Mouse (Mus musculus): ENCODE measurements around the gene Mturn.

Mturn gene

DNA sequence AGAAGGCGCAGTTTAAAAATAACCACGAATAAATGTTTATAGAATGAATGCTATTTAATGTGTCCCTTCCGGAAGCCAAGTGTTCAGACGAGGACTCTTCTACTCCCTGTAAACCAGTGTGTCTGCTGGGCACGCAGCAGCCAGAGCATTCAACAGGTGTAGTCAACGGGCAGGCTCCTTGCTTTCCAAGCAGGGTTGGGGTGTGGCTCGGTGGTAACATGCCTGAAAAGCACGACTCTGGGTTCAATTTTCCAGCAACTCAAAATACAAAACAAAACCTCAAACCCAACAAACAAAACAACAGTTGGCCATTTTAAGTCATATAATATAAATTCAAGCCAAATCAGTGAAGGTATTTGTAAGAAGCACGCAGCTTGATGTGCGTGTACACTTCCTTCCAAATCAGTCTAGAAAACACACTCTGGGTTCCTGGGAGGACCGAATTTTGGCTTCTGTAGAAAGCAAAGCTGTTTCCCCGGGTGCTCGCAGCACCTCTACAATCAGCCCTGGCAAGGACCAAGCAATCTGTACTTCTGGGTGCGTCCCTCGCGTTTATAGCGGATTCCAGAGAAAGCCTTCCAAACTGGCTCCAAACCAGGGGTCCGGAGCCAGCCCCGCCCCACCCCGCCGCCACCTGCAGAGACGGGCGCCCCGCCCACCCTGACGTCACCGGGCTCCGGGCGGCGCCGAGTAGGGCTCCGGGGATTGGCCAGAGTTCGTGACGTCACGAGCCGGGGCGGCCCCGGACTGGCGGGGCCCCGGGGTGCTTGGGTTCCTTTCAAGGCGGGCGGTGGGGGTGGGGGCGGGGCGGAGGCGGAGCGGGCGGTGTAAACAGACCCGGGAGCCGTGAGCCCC is at the start of gene Mturn:
TSS of gene Mturn (plus strand) at position 734 of the 855 bp plus-strand sequence.
- peak; percentile 96 to 98 for DNase-seq

GRCm38 (mm10) chr6:54639877-54640276 is 41.5 kb upstream of the Mturn start:
- DNase-seq: no peak

DNA sequence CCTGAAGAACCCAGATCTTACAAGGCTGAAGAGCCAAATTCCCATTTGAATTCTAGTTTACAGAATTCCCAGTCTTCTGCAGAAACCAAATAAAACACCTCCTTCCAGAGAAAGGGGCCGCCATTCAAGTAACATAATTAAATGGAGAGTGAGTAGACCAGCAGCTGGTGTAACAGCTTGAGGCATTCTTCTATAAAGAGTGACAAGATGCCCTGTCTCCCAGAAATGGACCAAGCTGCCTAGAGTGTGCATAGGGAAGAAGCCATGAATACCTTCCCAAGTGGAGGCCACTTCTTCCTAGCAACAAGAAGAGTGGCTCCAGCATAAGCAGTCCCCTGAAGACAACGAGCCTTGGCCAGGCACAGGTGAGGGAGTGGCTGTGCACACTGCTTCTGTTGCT is 39.5 kb upstream of the Mturn start:
- no peak for DNase-seq

- DNase-seq: no peak
Observed at GRCm38 (mm10) chr6:54643181-54643580, 38.2 kb upstream of the Mturn start.

DNA sequence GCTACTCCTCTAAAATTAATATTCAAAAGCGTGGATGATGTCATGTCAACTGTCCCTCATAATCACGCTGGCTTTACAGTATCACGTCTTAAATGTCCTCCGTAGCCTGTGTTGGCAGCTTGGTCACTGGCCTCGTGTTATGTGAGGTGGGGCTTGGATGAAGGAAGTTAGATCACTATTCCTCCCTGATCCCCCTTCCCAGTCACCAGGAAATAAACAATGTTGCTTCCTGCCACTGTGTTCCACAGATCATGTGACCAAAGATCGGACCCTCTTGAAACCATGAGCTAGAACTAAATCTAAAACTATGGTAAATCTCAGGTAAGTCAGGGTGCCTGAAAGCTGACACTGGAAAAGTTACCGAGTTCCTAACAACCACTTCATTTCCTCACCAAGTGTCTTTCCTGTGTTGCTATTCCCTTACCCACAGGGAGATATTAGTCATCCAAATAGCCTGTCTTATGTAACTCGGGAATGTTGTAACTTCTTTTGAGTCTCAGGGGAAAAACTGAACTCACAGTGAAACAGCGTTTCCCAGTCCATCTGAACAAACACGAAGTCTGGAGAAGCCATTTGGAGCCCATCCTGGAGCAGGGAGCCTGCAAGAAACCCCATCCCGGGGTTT is 25.8 kb upstream of the Mturn start:
- no peak for DNase-seq

DNA sequence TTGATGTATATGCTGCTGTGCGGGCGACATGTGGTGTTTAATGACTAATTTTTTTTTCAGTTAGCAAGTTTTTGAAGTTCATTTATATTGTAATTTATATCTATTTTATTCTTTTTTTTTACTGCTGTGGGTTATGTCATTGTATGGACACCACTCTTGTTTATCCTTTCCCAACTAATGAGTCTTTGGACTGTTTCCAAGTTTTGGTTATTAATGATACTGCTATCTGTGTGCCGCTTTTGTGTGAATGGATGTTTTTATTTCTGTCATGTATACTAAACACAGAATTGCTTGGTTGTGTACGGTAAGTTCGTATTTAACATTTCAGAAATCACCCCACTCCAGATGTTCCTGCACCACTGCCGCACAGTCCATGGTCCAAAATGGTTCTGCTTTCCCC is 23.6 kb upstream of the Mturn start:
- DNase-seq: no peak

DNA sequence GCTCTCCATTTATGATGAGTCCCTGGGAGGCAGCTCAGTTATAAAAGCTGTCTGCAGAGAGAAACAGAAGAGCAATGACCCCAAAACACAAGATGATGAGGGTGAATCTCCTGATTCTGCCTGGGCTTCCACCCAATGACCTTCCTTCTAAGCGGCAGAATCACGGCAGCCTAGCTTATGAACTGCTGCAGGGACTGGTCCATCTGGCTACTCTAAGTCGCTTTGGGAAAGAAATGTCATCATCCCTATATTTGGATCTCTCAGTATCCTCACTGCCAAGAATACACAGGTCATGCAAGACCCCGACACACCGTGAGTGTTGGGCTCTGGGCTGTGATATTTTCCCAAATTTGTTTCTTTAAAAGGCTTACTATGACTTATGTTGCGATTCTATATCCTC is 11.6 kb upstream of the Mturn start:
- DNase-seq: no peak

GRCm38 (mm10) chr6:54672901-54673300 is 8.5 kb upstream of the Mturn start:
- no peak for DNase-seq

- no peak for DNase-seq
Observed at GRCm38 (mm10) chr6:54679686-54680085, 1.7 kb upstream of the Mturn start.

DNA sequence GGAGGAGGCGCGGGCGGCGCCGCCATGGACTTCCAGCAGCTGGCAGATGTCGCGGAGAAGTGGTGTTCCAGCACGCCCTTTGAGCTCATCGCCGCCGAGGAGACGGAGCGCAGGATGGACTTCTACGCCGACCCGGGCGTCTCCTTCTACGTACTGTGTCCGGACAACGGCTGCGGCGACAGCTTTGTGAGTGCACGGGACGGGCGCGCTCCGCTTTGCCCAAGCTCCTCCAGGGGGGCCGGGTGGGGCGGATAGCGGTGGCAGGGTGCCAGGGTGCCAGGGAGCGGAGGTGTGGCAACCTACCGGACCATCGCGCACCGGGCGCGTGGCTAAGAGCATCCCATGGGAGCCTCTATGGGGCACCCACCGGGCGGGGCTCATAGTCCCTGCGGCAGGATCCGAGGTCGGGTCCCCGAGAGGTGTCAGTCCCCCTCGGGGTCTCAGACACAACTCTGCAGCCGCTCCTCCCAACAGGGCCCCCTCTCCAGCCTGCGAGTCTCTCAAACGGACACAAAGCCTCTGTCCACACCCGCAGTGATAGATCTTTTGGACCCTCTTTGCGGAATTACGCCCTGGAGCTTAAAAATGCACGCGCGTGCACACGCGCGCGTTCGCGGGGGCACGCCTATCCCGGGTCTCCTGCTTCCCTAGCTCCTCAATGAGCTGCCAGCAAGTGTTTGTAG is 463 bp downstream of the Mturn start:
- DNase-seq: peak; percentile 46 to 72

DNA sequence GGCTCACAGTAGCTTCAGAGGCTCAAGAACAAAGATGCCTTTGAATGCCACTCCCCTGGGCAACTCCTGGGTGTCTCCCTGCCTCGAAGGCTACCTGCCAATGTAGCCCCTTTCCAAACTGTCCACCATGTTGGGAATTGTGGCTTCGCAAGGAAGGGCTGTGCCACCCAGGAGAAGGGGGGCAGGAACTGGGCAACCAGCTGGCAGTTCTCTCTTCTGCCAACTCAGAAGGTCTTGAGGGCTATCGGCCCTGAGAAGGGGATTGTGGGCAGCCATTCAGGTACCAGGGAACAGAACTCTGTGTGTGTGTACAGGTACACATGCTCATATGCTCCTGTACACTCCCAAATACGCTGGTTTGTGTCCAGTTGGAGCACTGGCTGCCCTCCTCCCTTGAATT is 2.7 kb downstream of the Mturn start:
- DNase-seq: no peak

GRCm38 (mm10) chr6:54685103-54685502 is 3.7 kb downstream of the Mturn start:
- no peak for DNase-seq

DNA sequence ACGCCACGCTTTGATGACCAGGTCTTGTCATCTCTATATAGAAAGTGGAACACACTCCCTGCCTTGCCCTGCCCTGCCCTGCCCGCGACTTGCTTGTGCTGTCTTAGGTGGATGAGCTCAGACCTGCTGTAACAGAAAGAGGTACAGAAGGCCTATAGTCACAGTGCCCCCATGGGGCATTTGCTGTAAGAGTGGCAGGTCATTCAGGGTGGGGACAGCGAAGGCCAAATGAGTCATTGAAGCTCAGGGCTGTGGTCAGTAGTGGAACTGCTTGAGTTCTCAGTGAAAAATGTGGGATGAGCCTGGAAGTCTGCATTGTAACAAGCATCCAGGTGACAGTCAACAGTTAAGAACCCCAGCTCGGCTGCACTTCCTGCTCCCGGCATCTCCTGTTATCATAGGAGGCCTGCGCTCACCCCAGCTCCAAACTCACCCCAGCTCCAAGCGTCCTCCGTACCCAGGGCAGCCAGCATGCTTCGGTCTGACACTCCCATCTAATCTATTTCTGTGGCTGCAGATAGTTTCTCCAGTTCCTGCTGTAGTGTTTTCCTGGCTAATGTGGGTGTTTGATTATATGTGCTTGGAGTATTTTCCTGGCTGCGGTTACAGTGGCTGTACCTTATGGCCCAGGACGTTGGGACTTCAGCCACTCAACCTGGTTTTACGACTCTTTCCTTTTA is 4.4 kb downstream of the Mturn start:
- no peak for DNase-seq

DNA sequence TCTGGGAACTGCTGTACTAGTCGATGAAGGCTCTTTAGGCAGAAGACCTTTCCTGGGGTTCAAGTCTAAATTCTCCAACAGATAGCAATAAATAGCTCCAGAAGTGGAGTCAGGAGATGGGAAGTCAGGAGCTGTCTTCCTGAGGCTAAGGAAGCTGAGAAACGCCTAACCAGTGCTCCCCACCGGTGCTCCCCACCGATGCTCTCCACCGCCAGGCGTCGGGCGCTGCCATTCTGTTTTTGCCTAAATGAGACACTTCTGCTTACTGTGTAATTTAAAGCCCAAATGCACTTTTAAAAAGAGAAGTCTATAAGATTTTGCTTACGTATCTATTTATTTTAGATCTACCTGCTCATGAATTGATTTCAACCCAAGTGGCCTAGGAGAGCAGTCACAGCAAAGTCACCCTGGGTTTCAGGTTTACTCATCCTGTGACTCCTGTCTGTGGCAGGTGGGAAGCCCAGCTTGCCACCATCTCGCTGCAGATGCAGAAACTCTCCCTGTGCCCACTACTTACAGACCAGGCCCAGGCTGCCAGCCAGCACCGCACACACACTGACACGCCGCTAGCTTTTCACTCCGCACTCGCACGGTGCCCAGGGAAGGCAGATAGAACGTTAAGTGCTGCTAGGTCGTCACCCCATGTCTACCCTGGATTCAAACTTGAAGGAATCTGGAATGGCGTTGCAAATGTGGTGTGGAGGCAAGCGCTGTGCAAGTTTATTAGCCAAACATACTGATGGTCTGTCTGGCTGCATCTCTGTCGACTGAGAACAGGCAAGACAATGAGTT is 5.7 kb downstream of the Mturn start:
- no peak for DNase-seq

- no peak for DNase-seq
Observed at GRCm38 (mm10) chr6:54688467-54689323, 7.3 kb downstream of the Mturn start.

GRCm38 (mm10) chr6:54689686-54690085 is 8.3 kb downstream of the Mturn start:
- no peak for DNase-seq

- no peak for DNase-seq
Observed at GRCm38 (mm10) chr6:54690838-54691237, 9.4 kb downstream of the Mturn start.

DNA sequence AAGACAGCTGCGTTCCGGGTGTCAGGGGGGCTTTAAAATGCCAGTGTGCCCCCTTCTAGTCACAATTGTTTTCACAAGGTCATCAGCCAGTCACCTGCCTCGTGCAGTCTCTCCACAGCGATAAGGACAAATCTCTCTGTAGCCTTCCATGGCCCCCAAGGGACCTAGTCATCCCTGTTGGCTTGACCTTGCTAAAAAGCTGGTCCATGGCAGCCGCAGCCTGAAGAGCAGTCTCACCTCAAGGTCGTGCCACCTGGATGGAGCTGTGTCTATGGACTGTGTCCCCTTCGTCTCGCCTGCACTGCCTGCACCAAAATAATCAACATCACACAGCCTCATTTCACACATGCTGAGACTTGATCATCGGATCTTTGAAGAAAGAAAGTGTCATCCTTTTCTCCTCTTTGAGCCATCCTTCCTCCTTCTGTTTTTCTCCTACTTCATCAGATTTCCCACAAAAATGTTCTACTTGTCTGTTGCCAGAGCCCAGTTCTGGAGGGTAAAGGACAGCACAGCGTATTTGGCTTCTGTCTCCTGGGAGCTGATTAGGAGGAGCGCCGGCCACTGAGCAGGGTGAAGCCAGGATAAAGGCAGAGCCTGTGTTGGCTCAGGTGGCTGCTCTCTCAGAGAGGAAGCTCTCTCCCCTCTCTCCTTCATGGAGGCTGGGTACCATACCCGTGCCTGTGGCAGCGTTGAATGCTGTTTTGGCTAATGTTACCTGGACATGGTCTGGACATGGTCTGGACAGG is 10.1 kb downstream of the Mturn start:
- DNase-seq: no peak

DNA sequence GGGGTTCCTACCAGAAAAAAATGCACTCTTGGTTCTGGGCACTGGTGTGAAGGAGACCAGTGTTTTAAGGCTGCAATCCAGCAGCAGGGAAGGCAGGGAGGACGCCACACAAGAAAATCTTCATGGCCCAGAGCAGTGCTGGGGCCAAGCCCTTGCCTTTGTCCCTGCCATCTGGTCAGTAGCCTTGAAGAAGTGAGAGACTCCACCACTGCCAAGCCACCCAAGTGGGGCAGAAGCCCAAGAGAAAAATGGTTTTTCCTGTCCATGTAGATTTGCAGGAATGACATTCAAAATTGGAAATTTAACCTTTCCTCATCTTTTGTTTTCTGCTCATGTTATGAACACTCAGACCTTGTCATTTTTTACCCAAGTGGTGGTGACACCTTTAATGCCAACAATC is 10.8 kb downstream of the Mturn start:
- DNase-seq: no peak

DNA sequence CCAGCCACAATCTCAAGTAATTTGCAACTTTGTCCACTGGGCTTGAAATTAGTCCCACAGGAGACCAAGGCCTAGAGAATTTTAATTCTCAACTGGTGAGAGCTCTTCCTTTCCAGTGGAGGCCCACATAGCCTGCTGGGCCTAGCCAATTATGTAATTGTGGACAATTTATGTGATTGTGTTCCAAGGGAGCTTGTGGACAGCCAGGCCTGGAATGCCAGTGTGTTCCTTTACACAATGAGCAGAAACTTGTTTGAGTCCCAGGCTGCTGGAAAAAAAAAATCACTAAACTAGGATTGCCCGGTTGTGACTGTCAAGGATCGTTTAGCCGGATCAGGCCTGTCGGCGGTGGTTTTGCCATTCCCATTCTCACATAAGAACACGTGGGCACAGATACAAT is 11.9 kb downstream of the Mturn start:
- no peak for DNase-seq
